Mouse (Mus musculus) forebrain, embryonic 11.5 days (tissue): ENCODE results near the gene Cldn10. TPM values are rescaled to one million over a fixed set of nuclear protein-coding genes. Genes with fewer than 3 reads are reported as not detected.
A peak's percentile ranks its signal among the peaks of the same experiment; 100 is the strongest.
"Not testable (repeated sequence)": the region's sequence is repeated elsewhere in the genome, so short reads cannot be mapped to it uniquely, and the experiment has no call there.

Experiments
- ATAC-seq: fragments of 200-750 bp; cut with Nextera tagmentation; replicated peaks from 2 replicates; pipeline ENCODE4 v1.8.0; 2017; ENCODE audit warnings: moderate TSS enrichment; ENCODE audit not compliant: low FRiP score
- DNase-seq: peaks from one replicate; pipeline ENCODE4 v3.0.0-alpha.2; 2017; ENCODE audit warnings: low spot score
- H3K27ac ChIP-seq: fragments of 300-500 bp; sonication (generic); 2 replicates; pipeline ENCODE4 v1.5.1; 2014; ENCODE audit warnings: low read depth, low read length
- H3K27me3 ChIP-seq: fragments of 300-500 bp; sonication (generic); 2 replicates; pipeline ENCODE4 v1.6.1; 2014; ENCODE audit warnings: mild to moderate bottlenecking, low read length, mixed read lengths; ENCODE audit not compliant: control insufficient read depth, insufficient read depth
- H3K36me3 ChIP-seq: fragments of 300-500 bp; sonication (generic); 2 replicates; pipeline ENCODE4 v1.6.1; 2014; ENCODE audit warnings: mild to moderate bottlenecking, low read length, moderate library complexity, mixed read lengths; ENCODE audit not compliant: control insufficient read depth, insufficient read depth
- H3K4me1 ChIP-seq: fragments of 300-500 bp; sonication (generic); replicated peaks from 2 replicates; pipeline ENCODE4 v1.6.1; 2014; ENCODE audit warnings: low read length, mixed read lengths; ENCODE audit not compliant: control insufficient read depth, insufficient read depth
- H3K4me2 ChIP-seq: fragments of 300-500 bp; sonication (generic); 2 replicates; pipeline ENCODE4 v1.6.1; 2014; ENCODE audit warnings: low read depth, mild to moderate bottlenecking, low read length, moderate library complexity, mixed read lengths; ENCODE audit not compliant: severe bottlenecking
- H3K4me3 ChIP-seq: fragments of 300-500 bp; sonication (generic); 2 replicates; pipeline ENCODE4 v1.5.1; 2014; ENCODE audit warnings: low read depth, low read length
- H3K9ac ChIP-seq: fragments of 300-500 bp; sonication (generic); 2 replicates; pipeline ENCODE4 v1.6.1; 2014; ENCODE audit warnings: low read length
- H3K9me3 ChIP-seq: fragments of 300-500 bp; sonication (generic); 2 replicates; pipeline ENCODE4 v1.6.1; 2016; ENCODE audit warnings: low read length, mixed read lengths; ENCODE audit not compliant: control insufficient read depth
- WGBS: fragments of 180-500 bp; shearing (Covaris S2); extraction: QIAGEN DNeasy Blood & Tissue Kit; methylation state at CpG from one replicate; pipeline ENCODE4 v1.1.7; 2014; 5-methylcytosine and 5-hydroxymethylcytosine counted together
- polyA plus RNA-seq: library from polyadenylated mRNA; unstranded; fragments of >200 nt; fragmentation: Nextera tagmentation; extraction: Ambion mirVana; gene quantifications from 2 replicates; pipeline ENCODE4 v1.2.1, GENCODE M21; 2014

The Cldn10 gene
- polyA plus RNA-seq, 1 experiment from 2014 or later, result 0.84 TPM

DNA sequence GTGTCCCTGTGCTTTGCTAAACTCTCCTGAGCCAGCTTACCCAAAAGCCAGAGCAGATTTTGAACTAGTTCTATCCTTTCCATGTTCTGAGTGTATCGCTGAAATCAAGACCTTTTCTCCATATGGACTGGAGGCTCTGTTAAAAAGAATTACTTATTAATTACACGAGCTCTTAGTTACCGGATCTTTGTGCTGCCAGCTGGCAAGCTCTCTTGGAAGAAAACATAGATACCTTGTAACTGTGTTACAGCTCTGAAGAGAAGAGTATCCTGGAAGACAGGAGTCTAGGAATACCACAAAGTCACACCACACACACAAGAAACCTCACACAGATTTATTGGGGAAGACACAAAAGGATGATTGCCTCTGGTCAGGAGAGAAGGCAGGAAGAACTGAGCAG lies 31.1 kb upstream of the Cldn10 start:
- no peak overlapping the region for H3K27ac ChIP-seq
- H3K27me3 ChIP-seq, result no peaks in the 10 kb centered on the region
- H3K4me2 ChIP-seq, result no peak overlapping the region
- DNase-seq (no peak), ATAC-seq (no peak)
- H3K4me1 ChIP-seq, result no peaks in the 10 kb centered on the region
- H3K9ac ChIP-seq, result no peak overlapping the region
- H3K4me3 ChIP-seq, result no peak overlapping the region
- H3K9me3 ChIP-seq, result no peaks in the 10 kb centered on the region
- no peaks in the 10 kb centered on the region for H3K36me3 ChIP-seq
- 94% methylated on average over 3 of the region's 3 CpGs for WGBS

DNA sequence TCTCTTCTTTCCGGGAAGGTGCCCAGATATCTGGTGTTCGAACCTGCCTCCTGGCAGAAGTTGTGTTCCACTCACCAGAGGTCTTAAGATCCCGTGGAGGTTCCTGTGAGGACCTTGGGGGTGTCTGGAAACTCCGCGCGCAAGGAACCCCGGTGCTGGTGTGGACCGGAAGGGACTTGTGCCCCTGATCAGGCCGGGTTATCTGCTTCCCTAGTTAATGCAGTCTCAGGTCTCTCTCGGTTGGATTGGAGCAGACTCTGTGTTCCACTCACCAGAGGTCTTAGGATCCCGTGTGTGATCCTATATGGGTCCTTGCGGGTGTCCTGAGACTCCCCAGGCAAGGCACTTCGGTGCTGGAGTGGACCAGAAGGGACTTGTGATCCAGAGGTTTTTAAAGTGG lies 24.3 kb upstream of the Cldn10 start:
- H3K4me3 ChIP-seq, DNase-seq: not testable (repeated sequence)

DNA sequence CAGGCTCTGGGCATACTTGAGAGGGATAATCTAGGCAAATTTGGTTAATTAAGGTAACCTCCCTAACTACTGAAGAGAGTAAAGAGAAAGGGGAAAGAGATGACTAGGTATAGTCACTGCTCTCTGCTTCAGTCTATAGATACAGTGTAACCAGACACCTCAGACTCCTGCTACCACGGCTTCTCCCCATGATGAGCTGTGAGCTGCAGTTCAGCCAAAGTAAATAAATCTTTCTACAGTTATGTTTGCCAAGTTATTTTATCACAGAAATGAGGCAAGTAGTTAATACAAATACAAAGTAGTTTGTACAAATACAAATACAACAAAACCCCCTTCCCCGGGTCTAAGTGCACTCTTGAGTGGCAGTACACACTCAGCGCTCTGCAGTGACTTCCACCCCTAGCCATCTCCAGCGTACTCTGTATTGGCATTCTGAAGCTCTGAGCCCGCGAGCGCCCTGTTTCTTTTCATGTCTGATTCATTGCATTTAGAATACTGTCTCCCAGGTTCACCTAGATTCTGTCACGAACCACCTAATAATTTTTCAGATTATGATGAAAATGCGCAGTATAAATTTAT lies 23.7 kb upstream of the Cldn10 start:
- no peak overlapping the region for H3K4me2 ChIP-seq
- DNase-seq (no peak), ATAC-seq (no peak)
- H3K27ac ChIP-seq, result no peak overlapping the region
- no peaks in the 10 kb centered on the region for H3K36me3 ChIP-seq
- no peak overlapping the region for H3K4me3 ChIP-seq
- H3K27me3 ChIP-seq, result no peaks in the 10 kb centered on the region; the same call in 1 of the 2 replicates
- 89% methylated on average over 9 of the region's 9 CpGs for WGBS
- H3K9me3 ChIP-seq, result no peaks in the 10 kb centered on the region
- H3K4me1 ChIP-seq, result no peaks in the 10 kb centered on the region
- no peak overlapping the region for H3K9ac ChIP-seq

More for the DNA sequence above, 24.3 kb upstream of the Cldn10 start:
- H3K27ac ChIP-seq, ATAC-seq, H3K36me3 ChIP-seq, H3K4me1 ChIP-seq, H3K9ac ChIP-seq, H3K27me3 ChIP-seq, H3K4me2 ChIP-seq, H3K9me3 ChIP-seq: not testable (repeated sequence)
- WGBS, result 95% methylated on average over 13 of the region's 13 CpGs

DNA sequence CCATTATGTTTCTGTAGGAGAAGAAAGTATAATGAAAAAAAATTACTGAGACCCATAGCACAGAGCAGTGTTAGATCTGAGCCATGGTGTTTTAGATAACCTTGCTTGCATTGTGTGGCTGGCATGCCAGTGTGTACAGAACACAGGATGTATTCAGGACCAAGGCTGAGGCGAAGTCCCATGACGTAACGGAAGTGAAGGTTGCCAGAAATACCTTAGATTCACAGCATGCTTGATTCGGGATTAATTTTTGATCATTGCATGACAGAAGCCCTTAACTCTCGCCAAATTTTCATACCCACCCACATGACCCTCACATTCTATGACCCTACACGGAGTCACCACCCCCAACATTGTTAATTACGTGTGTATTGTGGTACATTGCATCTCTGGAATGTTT lies 22.4 kb upstream of the Cldn10 start:
- no peak for DNase-seq
- Histone ChIP-seq H3K9ac (no peak overlapping the region), H3K9me3 (no peaks in the 10 kb centered on the region), H3K4me2 (no peak overlapping the region), H3K36me3 (no peaks in the 10 kb centered on the region), H3K27ac (no peak overlapping the region), H3K4me3 (no peak overlapping the region), H3K4me1 (no peaks in the 10 kb centered on the region), H3K27me3 (no peaks in the 10 kb centered on the region; the same call in 1 of the 2 replicates)
- WGBS, result 89% methylated on average over 7 of the region's 7 CpGs
- ATAC-seq, result no peak

DNA sequence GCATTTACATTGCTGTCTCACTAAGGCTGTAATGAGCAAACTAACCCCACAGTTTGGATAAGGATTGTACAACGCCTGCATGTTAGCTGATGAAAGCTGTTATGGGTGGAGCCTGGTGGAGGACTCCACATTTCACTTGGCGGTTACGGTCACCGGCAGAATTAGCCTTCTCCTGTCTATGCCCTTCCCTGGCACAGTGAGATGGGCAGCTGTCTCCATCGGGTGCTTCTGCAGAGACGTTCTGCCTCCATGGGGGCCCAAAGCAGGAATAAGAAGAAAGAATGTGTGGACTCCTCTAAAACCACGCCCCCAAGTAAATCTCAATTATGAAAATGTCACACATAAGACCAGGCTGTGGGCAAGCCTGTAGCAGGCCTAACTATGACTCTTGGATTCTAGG lies 21.8 kb upstream of the Cldn10 start:
- H3K27ac ChIP-seq, result no peak overlapping the region
- no peak for DNase-seq
- no peak overlapping the region for H3K4me2 ChIP-seq
- no peak overlapping the region for H3K4me3 ChIP-seq
- 83% methylated on average over 7 of the region's 7 CpGs for WGBS
- no peak overlapping the region for H3K9ac ChIP-seq
- no peaks in the 10 kb centered on the region; the same call in 1 of the 2 replicates for H3K27me3 ChIP-seq
- no peak for ATAC-seq
- no peaks in the 10 kb centered on the region for H3K36me3 ChIP-seq
- no peaks in the 10 kb centered on the region for H3K9me3 ChIP-seq
- H3K4me1 ChIP-seq, result no peaks in the 10 kb centered on the region

DNA sequence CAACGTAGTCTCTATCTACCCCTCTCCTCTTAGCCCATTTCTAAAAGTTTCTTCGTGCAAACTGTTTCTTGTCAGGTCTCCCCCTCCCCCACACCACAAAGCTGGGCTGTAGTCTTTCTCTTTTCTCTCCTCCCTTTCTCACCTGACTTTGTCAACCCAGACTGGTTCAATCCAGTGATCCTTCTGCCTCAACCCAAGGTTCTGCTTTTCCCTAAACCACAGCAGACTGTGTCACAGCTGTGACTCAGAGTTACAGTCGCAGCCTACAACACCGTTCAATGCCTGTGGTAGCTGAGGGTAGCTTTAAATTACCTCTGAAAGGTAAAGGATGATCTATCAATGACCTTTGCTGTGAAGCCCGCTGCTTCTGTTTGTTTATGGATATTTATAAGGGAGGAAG lies 21.3 kb upstream of the Cldn10 start:
- no peak for ATAC-seq
- no peak for DNase-seq
- Histone ChIP-seq H3K36me3 (no peaks in the 10 kb centered on the region), H3K4me2 (no peak overlapping the region), H3K9me3 (no peaks in the 10 kb centered on the region), H3K4me1 (no peaks in the 10 kb centered on the region), H3K27ac (no peak overlapping the region), H3K4me3 (no peak overlapping the region), H3K27me3 (no peaks in the 10 kb centered on the region; the same call in 1 of the 2 replicates), H3K9ac (no peak overlapping the region)
- WGBS, result 87% methylated on average over 5 of the region's 5 CpGs

DNA sequence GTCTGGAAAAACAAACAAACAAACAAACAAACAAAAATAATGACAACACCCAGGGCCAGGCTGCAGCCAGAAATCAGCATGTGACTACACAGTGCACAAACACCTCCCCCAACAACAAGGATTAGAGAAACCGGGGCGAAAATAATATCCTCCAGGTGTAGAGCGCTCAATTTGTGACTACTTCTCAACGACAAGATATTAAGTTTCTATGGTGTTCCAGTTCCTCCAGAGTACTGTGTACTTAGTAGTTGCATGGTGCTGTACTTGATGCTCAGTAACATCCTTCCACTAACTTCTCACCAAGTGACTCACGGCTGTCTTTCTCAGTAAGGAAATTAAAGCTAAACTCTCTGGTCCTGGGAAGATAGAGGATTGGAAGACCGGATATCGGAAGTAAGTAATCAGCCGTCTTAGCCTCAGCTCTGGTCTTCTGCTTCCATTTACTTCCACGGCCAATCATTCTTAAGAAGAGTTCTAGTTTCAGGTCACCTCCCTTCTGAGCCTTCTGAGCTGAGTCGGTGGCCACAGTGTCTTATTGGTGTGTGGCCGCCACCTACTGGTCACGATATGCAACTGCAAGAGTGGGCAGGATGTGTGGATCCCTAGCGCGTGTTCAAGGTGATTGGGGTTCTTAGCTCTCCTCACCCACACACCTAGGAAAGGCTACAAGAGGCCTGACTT lies 19.9 kb upstream of the Cldn10 start:
- H3K36me3 ChIP-seq, result no peaks in the 10 kb centered on the region
- H3K27ac ChIP-seq, result no peak overlapping the region
- H3K4me3 ChIP-seq, result no peak overlapping the region
- H3K4me1 ChIP-seq, result no peaks in the 10 kb centered on the region
- H3K9ac ChIP-seq, result no peak overlapping the region
- ATAC-seq (peak; percentile 78), DNase-seq (peak; percentile 84)
- H3K27me3 ChIP-seq, result no peaks in the 10 kb centered on the region; the same call in 1 of the 2 replicates
- 36% methylated on average over 14 of the region's 14 CpGs for WGBS
- H3K9me3 ChIP-seq, result no peaks in the 10 kb centered on the region
- H3K4me2 ChIP-seq, result no peak overlapping the region

DNA sequence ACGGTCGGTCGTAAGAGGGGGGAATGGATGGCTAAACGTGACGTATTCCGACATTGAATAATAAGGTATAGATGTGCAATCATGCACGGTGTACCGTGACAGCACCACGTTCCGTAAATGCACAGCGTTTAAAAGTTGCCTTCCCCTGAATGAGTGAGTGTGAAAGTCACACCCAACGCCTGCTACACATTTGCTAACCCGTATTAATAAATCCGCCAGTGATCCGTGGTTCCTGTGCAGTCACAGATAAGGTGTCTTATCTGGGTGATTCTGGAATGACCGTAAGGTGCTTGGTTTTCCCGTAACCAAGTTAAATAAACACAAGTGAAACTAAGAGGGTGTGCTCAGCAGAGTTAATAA lies 19.4 kb upstream of the Cldn10 start:
- no peak overlapping the region for H3K4me3 ChIP-seq
- DNase-seq (no peak), ATAC-seq (peak; percentile 56; the same call in 1 of the 2 replicates)
- no peak overlapping the region for H3K4me2 ChIP-seq
- H3K9me3 ChIP-seq, result no peaks in the 10 kb centered on the region
- H3K27ac ChIP-seq, result no peak overlapping the region
- no peak overlapping the region for H3K9ac ChIP-seq
- H3K27me3 ChIP-seq, result no peaks in the 10 kb centered on the region; the same call in 1 of the 2 replicates
- WGBS, result 56% methylated on average over 17 of the region's 17 CpGs
- H3K36me3 ChIP-seq, result no peaks in the 10 kb centered on the region
- no peaks in the 10 kb centered on the region for H3K4me1 ChIP-seq

DNA sequence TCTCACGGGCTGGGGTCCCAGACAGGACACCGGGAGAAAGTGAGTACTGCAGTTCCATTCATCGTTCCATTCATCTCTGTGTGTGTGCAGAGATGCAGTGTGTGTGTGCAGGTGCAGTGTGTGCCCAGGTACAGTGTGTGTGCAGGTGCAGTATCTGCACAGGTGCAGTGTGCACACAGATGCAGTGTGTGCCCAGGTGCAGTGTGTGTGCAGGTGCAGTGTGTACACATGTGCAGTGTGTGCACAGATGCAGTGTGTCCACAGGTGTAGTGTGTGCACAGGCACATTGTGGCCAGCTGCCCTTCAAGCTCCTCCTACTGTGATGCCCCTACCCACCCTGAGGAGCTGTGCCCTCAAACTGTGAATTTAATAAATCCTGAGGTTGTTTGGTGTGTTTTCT lies 14.0 kb upstream of the Cldn10 start:
- no peak overlapping the region for H3K27ac ChIP-seq
- H3K27me3 ChIP-seq, result no peaks in the 10 kb centered on the region; the same call in 1 of the 2 replicates
- 91% methylated on average over 3 of the region's 3 CpGs for WGBS
- H3K36me3 ChIP-seq, result no peaks in the 10 kb centered on the region
- H3K4me1 ChIP-seq, result no peaks in the 10 kb centered on the region
- DNase-seq (no peak), ATAC-seq (no peak)
- no peak overlapping the region for H3K4me2 ChIP-seq
- no peaks in the 10 kb centered on the region for H3K9me3 ChIP-seq
- no peak overlapping the region for H3K9ac ChIP-seq
- H3K4me3 ChIP-seq, result no peak overlapping the region
